Mouse (Mus musculus) lung, adult 2 months (tissue): ENCODE measurements around the gene Saa2.

ENCODE experiments used
- CTCF ChIP-seq: fragments of 200-500 bp; IDR thresholded peaks from 2 replicates; pipeline ENCODE4 v1.5.1; 2011; ENCODE audit warnings: mild to moderate bottlenecking, low read length, control low read depth; ENCODE audit not compliant: insufficient read depth
- POLR2A ChIP-seq: fragments of 200-500 bp; IDR thresholded peaks from 2 replicates; pipeline ENCODE4 v1.6.1; 2011; ENCODE audit warnings: low read depth, mild to moderate bottlenecking, control low read depth, low read length, borderline replicate concordance; ENCODE audit errors: extremely low read depth

- no peak for TF ChIP-seq POLR2A
- no peak for TF ChIP-seq CTCF
Measured at GRCm38 (mm10) chr7:46727584-46727983, 24.0 kb upstream of the Saa2 start.
